Mouse (Mus musculus): ENCODE results near the gene Klf7. TPM values are rescaled to one million over a fixed set of nuclear protein-coding genes. Genes with fewer than 3 reads are reported as not detected.

Gene Klf7
- total RNA-seq, 2 experiments from 2014 or later = 23.6 to 25.4 TPM

DNA sequence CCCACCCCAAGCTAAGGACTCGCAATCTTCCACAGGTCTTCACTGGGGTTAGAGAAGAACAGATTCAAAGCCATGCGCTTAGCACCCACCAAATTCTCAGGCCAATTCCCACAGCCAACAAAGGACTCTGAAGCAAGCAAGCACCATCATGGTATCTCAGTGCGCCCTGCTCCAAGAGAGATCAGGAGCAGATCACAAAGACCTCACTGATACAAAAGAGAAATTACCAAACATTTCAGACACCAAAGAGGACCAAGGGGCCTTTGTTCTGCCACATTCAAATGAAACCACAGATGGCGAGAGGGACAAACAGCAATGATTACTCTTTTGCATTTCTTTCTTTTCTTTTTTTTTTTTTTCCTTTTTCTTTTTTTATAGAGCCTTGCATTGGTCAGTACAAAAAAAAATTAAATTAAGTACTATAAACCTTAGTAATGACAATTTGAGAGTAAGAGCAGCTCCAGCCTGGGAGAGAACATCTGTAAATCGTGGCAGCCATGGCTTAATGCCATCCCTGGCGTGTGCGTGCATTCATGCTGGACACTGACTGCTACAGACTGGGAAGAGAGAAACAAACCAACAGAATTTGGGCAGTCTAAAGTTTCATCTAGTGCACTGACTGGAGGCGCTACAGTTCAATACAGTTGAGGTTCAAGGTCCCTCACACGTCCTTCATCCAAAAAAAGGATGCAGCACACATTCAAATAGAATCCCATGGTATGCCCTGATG is 89.4 kb downstream of the Klf7 start:
- DNase-seq (ENCODE audit: low spot score in 2 of 2) = no peak

DNA sequence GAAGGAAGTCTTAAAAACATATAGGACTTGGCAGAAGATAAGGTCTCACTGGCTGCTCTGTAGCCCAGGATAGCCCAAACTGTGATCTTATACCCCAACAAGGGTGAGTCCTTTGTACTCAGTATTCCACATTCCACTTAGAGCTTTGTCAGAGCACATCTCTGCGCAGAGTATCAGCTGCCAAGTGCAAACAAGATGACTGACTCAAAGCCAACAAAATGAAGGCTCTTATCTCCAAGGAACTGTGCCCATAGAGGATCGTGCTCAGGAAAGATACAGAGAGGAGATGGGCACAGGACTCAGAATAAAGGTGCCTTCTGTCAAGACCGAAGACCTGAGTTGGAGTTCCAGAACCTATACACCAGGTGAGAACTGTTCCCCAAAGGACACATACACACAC is 100.1 kb downstream of the Klf7 start:
- DNase-seq (ENCODE audit: low spot score in 2 of 2) = no peak

DNA sequence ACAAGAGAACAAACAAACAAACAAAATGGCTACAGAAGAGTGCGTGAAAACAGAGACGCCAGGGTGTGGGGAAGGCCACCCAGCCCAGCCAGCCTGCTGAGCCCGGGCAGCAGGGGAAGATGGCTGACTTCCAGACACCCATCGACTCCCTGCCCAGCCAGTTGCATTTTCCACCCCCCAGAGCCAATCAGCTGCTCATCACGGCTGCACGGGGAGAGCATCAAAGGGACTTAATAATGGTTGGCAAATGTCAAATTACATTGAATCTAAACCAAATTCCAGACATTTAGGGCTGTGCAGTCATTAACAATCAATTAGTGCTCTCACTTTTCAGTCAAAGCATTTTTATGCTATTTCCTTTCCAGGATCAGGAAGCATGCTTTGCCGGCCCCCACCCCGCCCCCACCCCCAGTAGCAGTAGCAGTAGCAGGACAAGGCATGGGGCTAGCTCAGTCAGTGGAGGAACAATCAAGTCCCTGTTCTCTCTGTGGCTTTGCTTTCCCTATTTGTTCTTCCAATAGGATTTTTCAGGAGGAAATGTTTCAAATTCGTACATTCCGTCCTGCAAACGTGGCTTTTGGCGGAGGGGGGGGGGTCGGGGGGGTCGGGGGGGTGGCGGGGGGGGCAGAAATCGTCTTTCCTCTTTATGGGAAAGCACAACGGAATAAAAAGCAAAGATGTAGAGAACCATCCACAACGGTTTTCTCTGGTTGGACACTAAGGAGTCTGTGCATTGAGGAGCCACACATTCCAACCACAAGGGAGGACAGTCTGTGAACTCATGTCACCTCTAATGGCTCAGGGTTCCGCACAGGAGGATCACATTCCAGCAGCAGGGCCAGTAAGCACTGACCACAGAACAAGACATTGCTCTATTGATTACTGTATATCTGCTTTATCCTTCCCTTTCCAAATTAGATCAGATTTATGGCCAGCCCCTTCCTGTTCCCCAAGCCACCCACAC is 101.1 kb downstream of the Klf7 start:
- DNase-seq (ENCODE audit: low spot score in 2 of 2) = peak in 1 of 2 experiments; percentile 69

DNA sequence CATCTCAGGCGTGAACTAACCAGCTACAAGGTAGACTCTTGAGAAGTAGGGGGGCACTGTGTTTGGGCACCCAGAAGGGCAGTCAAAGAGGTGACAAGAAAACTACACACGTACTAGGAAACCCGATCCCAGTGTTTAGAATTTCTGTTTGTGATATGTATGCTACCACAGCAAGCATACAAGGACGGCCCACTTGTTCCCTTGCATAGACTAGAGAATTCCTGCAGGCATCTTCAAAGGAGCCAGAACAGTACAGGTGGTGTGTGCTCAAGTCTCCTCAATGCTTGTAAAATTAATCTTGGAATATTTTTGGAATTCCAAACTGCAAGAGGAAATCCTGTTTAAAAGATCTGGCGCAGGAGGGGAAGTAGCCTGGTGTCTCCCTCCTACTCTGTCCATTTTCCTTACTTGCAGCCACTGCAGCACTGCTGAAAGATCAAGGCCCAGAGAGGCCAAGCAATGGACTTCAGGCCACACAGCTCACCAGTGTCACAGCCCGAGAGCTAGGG is 102.9 kb downstream of the Klf7 start:
- DNase-seq (ENCODE audit: low spot score in 2 of 2) = no peak

DNA sequence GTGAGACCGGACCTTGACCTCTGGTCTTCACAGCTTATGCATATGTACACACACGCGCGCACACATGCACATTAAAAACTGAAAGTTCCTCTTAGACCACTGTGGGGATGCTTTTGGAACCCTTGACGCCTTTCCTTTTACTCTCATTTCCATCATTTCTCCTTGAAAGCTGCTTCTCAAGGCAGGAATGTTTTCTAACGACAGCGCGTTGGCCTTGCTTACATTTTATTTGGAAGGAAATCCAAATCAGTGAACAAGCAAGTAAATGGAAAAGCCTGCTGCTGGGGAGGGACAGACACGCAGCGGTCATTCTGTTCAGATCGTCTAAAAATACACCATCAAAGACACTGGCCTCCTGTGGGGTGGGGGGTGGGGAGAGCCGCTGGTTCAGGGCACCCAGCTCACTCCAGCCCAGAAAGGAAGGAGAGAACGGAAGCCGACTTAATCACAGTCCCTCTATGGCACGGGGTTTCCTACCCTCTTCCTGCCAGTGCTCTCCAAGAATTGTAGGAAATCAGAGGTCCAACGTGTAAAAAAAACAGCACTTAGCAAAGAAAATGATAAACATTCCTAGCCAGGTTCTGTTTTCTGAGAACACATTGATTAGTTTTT is 103.5 kb downstream of the Klf7 start:
- DNase-seq (ENCODE audit: low spot score in 2 of 2) = no peak

DNA sequence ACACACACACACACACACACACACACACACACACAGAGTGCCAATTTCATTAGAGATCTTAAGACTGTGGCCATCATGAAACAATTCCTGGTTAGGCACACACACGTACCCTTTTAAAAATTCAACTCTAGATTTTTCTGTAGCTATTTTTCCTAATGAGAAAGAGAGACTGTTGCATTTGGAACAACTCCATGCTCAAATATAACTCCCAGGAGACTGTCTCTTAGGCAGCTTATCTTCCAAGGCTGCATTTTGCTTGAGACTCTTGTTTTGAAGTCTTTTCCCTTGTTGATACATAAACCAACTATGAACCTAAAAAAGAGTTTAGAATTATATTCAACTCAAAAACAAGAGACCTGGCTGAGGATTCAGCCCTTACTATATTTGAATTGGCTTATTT is 108.0 kb downstream of the Klf7 start:
- DNase-seq (ENCODE audit: low spot score in 2 of 2) = no peak

DNA sequence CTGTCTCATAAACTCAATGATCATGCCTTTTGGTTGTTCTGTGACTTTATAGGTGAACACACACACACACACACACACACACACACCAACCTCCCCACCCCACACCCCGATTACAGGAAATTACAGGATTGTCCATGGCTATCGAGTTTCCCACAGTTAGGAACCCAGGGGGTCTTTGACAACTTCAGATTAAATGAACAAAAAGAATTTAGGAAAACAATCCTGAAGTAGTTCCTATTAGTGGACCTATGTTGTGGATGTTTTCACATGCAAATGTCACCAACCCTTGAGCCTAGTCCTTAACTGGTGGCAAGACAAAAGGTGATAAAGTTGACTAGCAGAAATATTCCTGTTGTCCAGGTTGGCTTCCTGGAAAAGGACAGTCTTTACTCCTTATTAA is 113.1 kb downstream of the Klf7 start:
- DNase-seq (ENCODE audit: low spot score in 2 of 2) = no peak

DNA sequence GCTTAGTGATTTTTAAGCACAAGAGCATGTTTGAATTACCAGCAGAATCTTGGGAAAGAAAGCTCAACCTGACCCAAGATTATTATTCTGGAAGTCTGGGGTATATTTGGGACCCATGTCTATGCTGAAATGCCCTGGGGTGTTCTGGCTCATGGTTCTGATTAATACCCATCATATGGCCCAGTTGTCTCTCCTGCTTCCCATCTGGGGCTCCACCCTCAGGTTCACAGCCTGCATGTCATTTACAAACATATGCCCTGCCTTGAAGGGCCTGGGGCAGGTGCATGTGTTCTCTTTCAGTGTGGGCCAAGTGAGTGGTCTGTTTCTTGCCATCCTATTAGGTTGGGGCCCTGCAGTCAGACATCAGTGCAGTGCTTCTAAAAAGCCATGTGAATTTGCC is 114.1 kb downstream of the Klf7 start:
- no peak for DNase-seq (ENCODE audit: low spot score in 2 of 2)

DNA sequence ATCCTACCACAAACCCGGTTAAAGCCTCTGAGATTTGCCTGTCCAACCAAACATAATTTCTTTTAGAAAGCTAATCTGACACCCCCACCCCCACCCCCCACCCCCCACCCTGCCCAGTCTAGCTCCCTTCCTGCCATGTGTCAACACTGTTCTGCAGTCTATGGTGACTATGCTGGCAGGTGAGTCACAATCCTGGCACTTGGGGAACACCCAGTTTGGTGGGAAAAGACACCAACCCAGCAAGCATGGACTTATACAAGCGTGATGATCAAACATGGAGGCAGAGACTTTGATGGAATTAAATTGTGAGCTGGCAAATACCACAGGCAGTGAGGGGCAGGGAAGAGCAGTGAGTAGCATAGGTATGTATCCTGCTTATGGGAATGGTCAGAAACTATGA is 116.9 kb downstream of the Klf7 start:
- DNase-seq (ENCODE audit: low spot score in 2 of 2) = no peak

DNA sequence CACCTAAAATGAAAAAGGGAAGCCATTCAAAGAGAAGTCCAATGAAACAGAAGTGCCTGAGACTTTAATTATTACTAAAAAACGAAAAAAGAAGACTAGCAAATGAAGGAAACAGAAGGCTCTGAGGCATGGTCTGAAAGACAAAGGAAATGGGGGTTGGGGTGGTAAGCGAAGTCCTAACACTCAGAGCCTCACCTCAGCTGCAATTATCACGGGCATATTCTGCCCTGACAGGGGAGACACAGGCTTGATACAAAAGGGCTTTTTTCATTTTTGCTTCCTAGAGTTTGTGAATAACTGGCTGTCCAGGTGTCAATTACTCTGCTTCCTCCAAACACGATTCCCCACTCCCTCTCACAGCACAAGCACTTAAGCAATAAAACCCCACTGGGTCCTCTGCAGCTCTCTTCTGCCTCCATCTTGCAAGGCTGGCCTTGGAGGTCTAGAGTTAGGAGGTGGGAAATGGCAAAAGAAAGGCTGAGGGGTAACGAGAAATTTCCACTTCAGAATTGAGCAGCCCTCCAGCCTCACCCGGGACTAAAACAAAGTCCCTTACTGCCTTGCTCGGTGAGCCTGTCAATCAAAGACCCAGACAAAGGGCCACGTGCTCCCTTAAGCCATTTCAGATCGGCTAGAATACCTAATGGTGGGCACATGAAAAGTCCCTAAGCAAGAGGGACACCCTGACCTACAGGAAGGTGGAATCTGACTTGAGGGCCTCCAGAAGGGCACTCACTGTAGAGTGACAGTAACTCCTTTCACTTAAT is 118.4 kb downstream of the Klf7 start:
- no peak for DNase-seq (ENCODE audit: low spot score in 2 of 2)

DNA sequence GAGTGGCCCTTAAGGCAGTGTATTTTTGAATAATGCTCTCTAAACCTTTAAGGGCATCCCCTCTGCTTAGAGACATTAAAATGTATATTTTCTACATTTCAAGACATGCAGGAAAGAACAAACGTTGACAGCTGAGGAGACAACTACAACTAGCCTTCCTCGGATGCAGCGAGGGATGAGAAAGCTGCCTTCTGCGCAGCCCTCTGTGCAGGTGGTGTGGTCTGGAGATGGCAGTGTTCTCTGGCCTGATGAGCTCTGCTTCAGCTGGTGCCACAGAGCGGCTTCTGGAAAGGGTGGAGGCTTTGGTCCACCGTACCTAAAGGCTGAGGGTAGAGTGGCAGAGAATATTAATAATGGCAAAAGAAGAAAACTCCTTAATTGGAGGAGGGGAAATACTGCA is 120.0 kb downstream of the Klf7 start:
- no peak for DNase-seq (ENCODE audit: low spot score in 2 of 2)

DNA sequence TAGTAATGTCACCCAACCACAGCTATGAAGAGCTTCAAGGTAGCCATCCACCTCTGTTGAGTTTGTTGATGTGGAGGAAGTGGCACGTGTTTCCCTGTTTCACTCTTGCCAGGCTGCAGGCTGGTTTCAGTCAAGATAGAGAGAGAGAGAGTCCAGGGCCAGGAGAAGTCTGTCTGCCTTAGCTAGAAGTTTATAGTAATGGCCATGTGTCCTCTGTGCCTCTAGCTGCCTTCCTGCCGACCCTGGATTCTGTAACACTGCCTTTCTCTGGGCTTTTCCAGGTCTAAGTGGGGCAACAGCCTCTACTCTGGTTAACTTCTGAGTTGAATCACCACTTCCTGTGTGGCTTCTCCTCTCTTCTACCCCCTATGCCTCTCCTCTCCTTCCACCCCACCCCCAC is 121.5 kb downstream of the Klf7 start:
- no peak for DNase-seq (ENCODE audit: low spot score in 2 of 2)

DNA sequence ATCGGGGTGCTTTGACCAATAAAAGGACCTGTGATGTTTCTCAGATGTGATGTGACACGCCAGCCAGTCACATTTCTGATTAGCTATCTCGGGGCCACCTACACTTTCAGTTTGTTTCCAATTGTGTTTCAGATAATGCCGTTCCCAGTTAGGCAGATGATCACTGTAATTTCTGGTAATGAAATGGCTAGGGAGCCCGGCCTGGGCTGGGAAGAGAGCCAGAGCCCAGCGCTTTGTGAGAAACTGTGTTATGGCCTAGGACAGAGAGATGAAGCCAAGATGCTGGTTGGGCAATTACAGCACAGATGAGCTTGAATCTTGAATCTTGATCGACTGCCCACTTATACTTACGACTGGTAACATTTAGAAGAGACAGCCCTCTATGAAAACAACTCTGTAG is 122.6 kb downstream of the Klf7 start:
- DNase-seq (ENCODE audit: low spot score in 2 of 2) = peak in 1 of 2 experiments; percentile 34

DNA sequence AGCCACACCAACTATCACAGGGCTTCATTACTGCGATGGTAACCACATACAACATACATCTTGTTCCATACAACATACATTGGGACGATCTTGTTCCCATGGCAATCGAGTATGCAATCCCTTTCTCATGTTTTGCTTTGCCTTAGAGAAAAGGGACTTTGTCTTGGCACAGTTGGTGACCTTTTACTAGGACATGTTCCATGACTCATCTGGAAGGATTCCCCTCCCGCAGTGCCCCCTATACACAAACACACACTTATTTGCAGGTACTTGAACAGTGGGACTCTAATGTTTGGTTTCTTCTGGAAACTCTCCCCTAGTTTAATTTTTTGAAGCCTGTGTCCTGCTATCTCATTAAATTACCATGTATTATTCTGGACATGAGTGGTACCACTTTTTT is 123.2 kb downstream of the Klf7 start:
- no peak for DNase-seq (ENCODE audit: low spot score in 2 of 2)

DNA sequence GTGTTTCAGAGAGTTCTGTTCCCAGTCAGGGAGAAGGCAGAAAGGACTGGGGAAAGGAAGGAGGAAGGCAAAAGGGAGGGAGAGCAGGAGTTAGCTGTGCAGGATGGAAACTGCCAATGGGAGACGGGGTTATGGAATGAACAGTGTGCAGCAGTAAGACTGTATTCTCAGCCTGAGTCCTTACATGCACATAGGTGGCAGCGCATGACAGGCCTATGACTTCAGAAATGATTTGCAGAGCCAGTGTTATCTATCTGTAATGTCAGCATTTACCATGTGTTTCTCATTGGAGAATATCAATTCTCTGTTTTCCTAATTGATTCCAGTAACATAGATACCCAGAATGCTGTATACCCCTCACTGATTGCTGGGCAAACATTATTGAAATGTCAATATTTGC is 123.9 kb downstream of the Klf7 start:
- no peak for DNase-seq (ENCODE audit: low spot score in 2 of 2)

DNA sequence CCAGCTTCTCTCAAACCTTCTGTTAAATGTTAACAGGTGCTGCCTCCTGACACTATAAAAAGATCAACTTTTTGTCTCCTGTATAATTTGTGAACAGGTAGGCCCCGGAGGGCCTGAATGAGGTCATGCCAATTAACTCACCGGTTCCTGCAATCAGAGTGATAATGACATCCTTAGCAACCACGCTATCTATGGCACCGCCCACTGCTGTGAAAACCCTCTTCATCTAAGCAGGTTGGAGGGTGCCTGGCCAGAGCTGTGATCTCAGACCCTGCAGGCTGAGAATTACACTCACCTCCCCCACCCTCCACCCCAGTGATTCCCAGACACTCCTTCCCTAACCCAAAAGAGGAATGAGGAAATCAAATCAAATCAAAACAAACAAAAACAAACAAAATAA is 126.3 kb downstream of the Klf7 start:
- no peak for DNase-seq (ENCODE audit: low spot score in 2 of 2)

DNA sequence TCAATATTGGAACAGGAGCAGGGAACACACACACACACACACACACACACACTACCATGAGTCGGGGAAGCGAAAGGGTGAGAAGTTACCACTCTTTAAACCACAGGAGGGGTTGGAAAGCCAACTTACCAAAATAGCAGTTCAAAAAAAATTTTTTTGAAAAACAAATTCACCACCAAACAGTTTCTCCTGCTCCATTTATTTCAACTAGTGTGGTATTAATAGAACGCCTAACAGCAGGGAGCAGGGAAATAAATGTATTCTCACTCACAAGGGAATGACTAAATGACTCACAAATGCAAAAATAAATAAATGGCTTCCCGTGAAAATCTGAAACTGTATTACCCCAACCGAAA is 127.0 kb downstream of the Klf7 start:
- DNase-seq (ENCODE audit: low spot score in 2 of 2) = peak in 1 of 2 experiments; percentile 60

DNA sequence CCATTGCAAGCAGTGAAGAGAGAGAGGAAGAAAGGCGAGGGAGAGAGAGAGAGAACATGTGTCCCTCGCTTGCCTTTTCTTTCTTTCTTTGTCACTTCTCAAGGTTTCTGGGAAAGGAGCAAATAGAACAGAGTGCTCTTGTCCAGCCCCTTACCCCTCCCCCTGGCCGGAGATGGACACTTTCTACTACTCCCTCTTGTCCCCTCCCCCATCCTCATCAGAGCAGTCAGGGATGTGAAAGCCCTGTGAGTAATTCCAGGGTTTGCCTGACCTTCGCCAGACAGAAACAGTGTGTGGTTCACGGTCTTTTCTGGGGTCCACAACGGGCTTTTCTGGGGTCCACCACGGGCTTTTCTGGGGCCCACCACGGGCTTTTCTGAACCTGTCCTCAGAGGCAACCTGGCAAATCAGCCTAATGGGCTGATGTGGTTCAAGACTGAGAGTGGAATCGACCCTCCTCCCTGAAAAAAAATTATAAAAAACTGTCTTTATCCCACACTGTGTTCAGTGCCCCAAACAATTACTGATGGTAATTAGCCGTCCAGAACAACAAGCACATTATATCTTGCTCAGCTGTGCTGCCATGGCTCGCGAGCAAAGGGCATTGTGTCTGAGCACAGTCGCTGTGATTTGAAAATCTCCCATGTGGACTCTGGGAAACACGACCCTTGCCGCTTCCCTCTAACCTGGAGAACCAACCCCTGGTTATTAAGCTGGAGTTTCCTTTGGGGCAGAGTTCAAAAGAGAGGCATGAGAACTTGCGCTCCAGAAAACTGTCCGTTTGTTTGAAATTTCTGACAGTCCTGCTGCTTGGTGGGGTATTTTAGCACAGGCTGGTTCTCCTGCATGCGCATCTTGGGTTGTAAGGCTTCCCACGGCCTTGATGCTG is 127.6 kb downstream of the Klf7 start:
- peak; percentile 27 to 61 for DNase-seq (ENCODE audit: low spot score in 2 of 2)

DNA sequence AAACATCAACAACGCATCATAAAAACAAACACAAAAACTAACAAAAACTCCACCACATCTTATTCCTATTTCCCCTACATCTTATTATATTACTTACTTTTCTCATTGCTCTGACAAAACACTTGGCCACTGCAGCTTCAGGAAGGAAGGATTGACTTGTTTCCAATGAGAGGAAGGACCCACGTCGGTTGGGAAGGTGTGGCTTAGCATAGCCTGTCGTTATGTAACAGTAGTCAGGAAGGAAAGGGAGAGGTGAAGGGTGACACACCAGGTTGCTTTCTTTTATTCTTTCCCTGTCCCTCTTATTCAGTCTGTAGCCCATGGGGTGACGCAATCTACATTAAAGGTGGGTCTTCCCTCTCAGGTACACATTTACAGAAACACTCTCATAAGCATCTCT is 129.6 kb downstream of the Klf7 start:
- no peak for DNase-seq (ENCODE audit: low spot score in 2 of 2)

DNA sequence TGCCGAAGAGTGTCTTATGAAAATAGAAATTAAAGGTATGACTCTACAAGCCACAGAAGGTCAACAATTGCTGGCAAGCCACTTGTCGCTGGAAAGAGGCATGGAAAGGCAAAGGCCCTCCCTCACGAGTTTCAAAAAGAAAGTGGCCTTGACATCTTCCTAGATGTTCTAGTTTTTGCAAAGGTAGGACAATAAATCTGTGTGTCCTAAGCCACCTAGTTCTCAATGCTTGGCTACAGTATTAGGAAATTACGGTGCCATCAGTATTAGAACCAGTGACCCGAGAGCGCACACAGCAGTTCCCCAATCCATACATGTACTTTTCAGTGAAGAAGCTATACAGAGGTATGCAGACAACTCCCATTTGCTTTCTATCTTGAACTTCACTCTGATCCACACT is 131.7 kb downstream of the Klf7 start:
- DNase-seq (ENCODE audit: low spot score in 2 of 2) = no peak

Data from layer of hippocampus, adult 18-20 months (tissue).